Mouse (Mus musculus) G1E-ER4 (cell line): ENCODE measurements around the gene Eif2d. TPM values are rescaled to one million over a fixed set of nuclear protein-coding genes. Genes with fewer than 3 reads are reported as not detected.

Source experiments
- GATA1 ChIP-seq: IDR thresholded peaks from one replicate; pipeline ENCODE4 v1.8.0; 2012; ENCODE audit warnings: low read length, inconsistent platforms
- polyA plus RNA-seq: library from polyadenylated mRNA; stranded (reverse); fragments of >175 nt; gene quantifications from 2 replicates; pipeline ENCODE4 v1.2.3, GENCODE M21; 2012

Eif2d gene
- polyA plus RNA-seq, 1 experiment, result 47.1 TPM

DNA sequence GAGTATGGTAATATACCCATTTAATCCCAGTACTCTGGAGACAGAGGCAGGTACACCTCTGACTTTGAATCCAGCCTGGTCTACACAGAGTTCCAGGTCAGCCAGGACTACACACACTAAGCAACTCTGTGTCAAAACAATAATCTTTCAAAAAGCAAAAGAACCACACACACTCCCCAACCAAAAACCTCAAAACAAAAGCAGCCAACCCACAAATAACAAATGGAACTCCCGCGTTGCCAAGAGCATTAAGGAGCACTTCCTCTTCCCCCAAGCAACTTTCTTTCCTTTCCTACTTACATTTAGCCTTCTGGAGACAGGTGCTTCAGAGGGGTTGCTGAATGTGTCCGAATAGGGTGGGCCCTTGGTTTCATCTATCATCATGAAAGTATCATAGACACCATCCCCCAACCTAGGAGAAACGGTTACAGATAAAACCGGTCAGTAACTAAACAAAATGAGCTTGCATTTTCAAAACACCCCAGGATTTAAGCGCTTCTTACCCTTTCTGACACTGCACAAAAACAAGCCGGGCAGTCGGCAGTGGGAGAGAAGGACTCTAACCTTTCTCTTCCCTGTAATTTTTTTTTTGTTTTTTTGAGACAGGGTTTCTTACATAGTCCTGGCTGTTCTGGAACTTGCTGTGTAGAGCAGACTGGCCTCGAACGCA, 16.9 kb upstream of the Eif2d start:
- no peak for TF ChIP-seq GATA1

DNA sequence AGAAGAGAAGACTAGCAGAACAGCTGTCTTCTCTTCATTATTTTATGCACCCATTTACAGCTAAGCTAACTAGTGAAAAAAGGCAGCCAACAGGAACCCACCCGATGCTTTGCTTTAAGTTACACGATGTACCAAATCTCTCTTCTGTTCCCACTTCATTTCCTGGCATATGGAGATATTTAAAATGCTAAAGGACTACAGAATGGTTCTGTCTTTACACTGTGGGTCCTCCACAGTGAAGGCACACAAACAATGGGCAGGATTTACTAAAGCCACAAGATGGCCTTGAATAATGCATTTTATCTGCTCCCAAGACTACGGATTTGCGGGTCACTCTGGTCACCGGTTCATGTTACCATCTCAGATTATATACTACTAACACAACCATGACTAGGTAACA, 15.9 kb upstream of the Eif2d start:
- no peak for TF ChIP-seq GATA1

DNA sequence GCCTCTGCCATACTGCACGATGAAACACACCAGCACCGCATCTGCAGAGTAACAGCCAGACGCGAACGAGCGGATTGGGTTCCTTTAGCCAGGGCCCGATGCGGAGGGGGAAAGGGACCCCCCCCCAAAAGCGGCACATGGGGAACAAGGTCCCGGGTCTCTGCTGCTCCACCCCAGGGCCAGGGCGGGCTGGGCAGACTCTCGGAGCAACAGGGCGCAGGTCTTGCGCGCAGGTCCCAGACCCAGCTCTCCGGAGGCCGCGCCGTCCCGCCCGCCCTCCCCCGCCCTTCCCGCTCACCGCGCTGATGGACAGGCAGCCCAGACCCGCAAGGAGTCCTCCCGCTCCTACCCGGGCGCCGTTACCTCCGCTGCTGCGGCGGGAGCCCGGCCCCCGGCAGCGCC, 15.3 kb upstream of the Eif2d start:
- TF ChIP-seq GATA1, result no peak

DNA sequence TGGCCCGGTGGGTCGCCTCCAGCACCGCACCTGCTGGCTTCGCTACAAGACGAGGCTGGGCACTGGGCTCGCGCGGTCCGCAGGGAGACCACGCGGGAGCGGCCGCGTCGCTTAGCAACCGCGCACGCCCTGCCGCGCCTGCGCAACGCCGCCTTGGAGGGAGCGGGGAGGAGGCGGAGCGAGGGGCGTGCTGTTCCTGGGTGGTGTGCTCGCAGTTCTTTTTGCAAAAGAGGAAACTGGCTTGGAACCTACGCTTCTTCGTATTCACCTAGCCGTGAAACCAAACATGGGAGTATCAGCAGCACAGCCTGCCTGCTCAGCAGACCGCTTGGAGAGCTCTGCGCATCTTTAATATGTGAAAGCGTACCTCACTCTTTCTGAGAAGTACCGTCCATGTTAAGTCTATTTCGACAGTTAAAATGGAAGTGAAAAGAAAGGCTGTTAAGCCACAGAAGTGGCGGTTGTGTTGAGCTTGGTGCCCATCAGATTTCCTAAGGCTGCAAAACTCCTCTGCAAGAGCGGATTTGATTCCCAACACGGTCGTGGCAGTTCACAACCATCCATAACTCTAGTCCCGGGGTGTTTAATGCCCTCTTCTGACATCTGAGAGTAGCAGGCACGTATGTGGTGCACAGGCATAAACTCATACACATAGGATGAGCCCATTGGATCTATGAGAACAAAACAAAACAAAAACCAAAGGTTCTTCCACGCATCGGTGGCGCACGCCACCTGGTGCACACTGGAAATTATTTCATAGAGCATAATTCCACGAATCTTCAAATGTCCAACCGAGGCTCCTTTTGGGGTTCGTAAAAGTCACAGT, 14.6 kb upstream of the Eif2d start, which contains the start of gene Dyrk3:
Gene Dyrk3 (minus strand): TSS at position 150 of the 826 bp plus-strand sequence.
- TF ChIP-seq GATA1, result no peak

DNA sequence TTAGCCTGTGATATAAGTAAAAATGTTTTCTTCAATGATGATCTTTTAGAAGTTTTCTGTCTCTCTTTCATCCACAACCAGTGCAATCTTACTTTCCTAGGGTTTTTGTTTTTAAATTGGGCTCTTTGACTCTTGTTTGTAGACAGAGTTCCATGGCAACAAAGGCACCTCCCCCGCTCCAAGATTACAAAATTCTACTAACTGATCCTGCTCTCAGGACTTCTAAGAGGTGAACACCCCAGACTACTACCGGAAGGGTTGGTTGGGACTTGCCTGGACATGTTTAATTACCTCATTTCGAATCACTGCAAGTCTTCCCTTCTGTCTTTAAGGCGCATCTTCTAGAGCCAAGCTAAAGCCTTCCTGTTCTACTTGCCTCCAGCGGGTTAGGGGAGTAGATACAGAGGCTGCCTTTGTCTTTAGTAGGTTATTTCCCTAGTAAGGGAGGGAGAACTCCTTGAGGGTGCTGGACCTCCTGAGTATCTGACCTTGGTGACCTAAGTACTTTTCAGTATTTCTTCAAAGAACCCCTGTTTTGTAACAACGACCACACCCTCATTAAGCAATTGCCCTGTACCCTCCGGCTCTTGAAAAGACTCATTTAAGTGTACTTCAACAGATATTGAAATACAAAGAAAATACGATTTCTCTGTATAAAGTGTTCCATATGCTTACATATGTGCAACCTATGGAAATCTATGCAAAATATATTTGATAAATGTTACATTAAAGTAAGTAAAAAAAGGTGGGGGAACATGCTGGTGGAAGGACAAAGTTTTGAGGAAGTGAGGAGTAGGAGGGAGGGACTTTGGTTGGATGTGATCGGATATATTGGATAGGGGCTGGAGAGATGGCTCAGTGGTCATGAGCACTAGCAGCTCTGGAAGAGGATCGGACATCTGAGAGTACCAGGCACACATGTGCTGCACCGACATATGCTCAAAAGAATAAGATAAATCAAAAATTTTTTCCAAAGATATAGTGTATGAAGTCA, 13.6 kb upstream of the Eif2d start:
- TF ChIP-seq GATA1, result no peak

DNA sequence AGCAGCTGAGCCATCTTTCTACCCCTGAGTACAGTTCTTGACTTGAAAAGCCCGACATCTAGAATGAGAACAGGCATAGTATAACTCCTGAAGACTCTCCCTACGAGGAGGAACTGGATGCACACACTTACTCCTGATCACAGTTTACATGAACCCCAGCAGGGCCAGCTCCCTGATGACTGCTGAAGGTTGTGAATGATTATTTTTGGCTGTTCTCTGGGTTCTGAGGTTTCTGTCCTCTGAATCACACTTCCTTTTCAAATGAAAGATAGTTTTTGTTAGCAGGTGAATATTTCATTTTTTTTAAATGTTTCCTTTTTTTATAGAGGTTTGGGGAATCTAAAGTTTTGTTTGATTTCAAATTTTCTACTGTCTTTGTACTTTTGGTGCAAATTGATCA, 11.5 kb upstream of the Eif2d start:
- no peak for TF ChIP-seq GATA1

DNA sequence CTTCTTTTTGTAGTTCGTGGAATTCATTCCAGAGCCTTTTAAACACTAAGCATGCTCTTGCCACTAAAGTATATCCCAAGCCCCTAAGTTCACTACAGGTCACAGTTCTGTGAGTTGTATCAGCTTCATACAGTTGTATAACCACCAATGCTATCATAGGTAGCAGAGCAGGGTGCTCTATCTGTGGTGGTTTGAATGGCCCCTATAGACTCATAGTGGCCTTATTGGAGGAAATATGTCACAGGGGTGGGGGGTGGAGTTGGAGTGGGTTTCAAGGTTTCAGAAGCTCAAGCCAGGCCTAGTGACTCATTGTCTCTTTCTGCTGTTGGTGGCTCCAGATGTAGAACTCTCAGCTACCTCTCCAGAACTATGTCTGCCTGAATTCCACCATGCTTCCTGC, 10.5 kb upstream of the Eif2d start:
- no peak for TF ChIP-seq GATA1

DNA sequence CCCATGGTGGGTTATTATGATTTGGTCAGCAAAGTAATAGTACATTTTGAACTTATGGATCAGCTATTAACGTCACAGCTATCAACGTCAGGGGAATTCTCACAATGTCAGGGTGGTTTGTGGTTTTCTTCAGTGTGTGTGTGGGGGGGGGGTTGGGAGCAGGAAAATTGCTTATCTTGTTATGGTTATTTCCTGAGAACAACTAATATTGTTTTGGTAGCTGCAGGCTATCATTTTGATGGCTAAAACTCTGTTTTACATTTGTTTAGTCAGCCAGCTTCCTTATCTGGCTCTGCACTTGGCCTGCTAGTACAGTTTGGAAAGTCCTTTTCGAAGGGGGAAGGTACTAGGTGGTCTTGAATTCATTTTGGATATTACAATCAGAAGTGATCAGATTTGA, 7.8 kb upstream of the Eif2d start:
- TF ChIP-seq GATA1, result peak; percentile 17

DNA sequence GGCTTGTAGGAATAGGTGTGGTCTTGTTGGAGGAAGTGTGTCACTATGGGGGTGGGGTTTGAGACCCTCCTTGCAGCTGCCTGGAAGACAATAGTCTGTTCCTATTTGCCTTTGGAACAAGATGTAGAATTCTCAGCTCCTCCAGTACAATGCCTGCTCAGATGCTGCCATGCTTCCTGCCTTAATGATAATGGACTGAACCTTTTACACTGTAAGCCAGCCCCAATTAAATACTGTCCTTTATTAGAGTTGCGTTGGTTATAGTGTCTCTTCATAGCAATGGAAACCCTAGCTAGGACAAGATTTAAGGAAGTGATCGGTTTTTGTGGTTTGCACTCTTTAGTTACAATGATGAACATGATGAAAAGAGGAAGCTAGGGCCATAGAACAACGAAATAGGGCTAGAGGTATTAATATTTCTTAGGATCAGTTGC, 6.8 kb upstream of the Eif2d start:
- TF ChIP-seq GATA1, result no peak

DNA sequence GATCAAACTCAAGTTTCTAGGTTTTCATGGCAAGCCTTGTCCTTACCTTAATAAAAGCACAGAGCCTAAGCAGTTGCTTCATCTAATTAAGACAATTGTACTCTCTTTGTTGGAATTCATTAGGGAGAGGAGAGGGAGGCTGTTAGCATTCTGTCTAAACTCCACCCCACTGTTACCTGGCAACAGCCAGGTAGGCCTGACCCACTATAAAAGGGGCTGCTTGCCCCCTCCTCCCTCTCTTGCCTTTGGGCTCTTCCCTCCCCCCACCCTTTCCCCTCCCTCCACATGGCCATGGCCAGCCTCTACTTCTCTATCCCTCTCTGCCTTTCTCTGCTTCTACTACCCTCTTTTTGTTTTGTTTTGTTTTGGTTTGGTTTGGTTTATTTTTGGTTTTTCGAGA, 3.5 kb upstream of the Eif2d start:
- no peak for TF ChIP-seq GATA1

DNA sequence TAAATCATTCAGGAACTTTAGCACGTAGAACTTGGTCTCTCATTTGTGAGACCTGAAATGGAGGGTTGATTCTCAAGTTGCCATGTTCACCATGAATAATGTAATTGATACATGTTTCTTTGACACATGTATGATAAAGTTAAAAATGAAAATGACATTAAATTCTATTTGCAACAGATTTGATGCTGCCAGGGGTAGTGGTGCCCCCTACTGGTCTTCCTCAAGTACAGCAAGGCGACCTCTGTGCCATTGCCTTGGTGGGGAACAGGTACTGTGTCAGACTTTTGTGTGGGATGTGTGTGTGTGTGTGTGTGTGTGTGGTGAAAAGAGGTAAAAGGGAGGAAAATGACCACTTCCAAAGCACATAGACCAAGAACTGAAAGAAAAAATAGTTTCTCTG, 2.5 kb downstream of the Eif2d start:
- TF ChIP-seq GATA1, result no peak

DNA sequence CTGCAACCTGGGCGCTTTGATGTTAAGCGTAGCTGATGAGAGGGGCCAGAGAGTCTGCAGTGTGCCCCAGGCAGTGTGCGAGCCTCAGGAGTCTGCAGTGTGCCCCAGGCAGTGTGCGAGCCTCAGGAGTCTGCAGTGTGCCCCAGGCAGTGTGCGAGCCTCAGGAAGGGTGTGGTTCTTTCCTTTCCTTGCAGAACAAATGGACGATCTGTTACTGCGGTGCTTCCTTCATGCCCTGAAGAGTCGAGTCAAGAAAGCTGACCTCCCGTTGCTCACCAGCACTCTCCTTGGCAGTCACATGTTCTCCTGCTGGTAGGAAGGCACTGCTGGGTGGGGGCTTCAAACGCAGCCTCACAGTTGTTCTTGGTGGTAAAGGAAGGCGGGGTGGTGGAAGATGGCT, 8.1 kb downstream of the Eif2d start:
- no peak for TF ChIP-seq GATA1

DNA sequence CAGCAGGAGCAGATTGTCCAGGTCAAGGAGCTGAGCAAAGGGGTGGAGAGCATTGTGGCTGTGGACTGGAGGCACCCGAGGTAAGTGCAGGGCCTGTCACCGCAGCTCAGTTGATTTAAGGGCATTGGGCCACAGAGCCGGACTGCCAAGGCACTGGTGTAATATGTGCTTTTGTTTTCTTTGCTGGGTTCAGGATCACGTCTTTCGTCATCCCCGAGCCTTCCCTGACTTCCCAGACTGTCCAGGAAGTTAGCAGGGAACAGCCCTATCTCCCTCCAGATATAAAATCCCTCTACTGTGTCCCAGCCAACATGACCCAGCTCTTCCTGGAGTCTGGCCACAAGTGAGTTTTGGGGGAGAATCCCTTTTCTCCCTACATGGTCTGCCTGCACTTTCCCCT, 11.4 kb downstream of the Eif2d start:
- TF ChIP-seq GATA1, result no peak

DNA sequence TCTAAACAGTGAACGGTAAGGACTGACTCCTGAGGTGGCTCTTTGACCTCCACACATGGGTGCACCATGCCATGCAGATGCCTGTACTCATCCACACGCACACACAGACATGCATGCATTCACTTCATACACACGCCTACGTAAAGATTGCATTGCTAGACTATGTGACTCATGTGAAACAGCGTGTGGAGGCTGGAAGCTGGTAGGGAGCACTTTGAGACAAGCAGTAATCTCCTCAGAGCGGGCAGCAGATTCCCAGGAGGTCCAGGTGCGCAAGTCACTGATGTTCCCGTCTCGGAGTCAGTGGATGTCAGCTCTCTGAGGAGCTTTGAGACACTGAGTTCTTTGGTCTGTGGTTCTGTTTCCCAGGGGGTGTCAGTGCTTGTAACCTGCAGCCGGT, 14.6 kb downstream of the Eif2d start:
- no peak for TF ChIP-seq GATA1

DNA sequence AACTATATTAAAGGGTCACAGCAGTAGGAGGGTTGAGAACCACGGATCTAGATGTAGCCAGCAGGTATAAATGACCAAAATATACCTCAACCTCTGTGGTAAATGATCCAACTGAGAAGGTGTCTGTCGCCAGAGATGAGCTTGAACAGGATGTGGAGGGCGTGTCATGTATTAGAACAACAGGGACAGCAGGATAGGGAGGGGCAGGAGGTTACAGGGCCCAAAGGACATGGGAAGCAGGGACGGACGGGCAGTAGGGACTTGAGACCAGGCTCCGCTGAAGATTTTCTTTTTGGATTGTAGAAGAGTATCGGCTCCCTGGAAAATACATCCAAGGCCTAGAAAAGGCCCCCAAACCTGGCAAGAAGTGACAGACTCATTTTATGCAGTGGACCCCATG, 20.0 kb downstream of the Eif2d start:
- TF ChIP-seq GATA1, result no peak

DNA sequence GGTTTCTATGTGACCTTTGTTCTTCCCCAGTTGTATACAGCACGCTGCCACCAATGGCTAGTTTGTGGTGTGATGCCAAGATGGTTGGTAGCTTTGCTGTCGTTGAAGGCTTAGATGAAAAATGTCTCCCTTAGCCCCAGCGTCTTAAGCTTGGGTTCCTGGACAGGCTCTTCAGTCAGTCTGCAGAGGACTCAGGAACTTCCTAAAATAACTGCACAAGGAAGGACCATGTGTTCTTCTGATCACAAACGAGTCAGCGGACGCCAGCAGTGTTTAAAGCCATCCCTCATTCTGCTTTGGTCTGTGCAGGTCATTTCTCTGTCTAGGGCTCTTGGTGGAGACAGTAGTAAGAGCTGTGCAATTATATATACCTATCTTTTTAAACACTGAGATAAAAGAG, 20.8 kb downstream of the Eif2d start:
- TF ChIP-seq GATA1, result no peak
